Mouse (Mus musculus) liver, postnatal 0 days (tissue): ENCODE measurements around the gene Eapp. TPM values are rescaled to one million over a fixed set of nuclear protein-coding genes. Genes with fewer than 3 reads are reported as not detected.

Experiments
- ATAC-seq: fragments of 200-750 bp; cut with Nextera tagmentation; 2 replicates; pipeline ENCODE4 v1.8.0; 2017; ENCODE audit warnings: mild to moderate bottlenecking, moderate library complexity
- DNase-seq: peaks from one replicate; pipeline ENCODE4 v3.0.0-alpha.2; 2016
- H3K27ac ChIP-seq: fragments of 300-500 bp; sonication (generic); 2 replicates; pipeline ENCODE4 v1.5.1; 2014; ENCODE audit warnings: antibody characterized with exemption, moderate library complexity, mild to moderate bottlenecking, low read depth
- H3K27me3 ChIP-seq: fragments of 300-500 bp; sonication (generic); 2 replicates; pipeline ENCODE4 v1.6.1; 2014; ENCODE audit warnings: low read length, control low read depth, mixed read lengths; ENCODE audit not compliant: insufficient read depth
- H3K36me3 ChIP-seq: fragments of 300-500 bp; sonication (generic); replicated peaks from 2 replicates; pipeline ENCODE4 v1.6.1; 2014; ENCODE audit warnings: mild to moderate bottlenecking, control low read depth, low read length, moderate library complexity, mixed read lengths; ENCODE audit not compliant: insufficient read depth
- H3K4me1 ChIP-seq: fragments of 300-500 bp; sonication (generic); 2 replicates; pipeline ENCODE4 v1.6.1; 2014; ENCODE audit warnings: antibody characterized with exemption, mild to moderate bottlenecking, control low read depth; ENCODE audit not compliant: insufficient read depth
- H3K4me2 ChIP-seq: fragments of 300-500 bp; sonication (generic); 2 replicates; pipeline ENCODE4 v1.6.1; 2014; ENCODE audit warnings: low read depth, mild to moderate bottlenecking, low read length, moderate library complexity, mixed read lengths
- H3K4me3 ChIP-seq: fragments of 300-500 bp; sonication (generic); 2 replicates; pipeline ENCODE4 v1.5.1; 2014; ENCODE audit warnings: low read depth, low read length
- H3K9ac ChIP-seq: fragments of 300-500 bp; sonication (generic); replicated peaks from 2 replicates; pipeline ENCODE4 v1.6.1; 2014; ENCODE audit warnings: mild to moderate bottlenecking, moderate library complexity
- H3K9me3 ChIP-seq: fragments of 300-500 bp; sonication (generic); 2 replicates; pipeline ENCODE4 v1.6.1; 2016; ENCODE audit warnings: mild to moderate bottlenecking, control low read depth, low read length, mixed read lengths
- CTCF ChIP-seq: sonication (generic); IDR thresholded peaks from 2 replicates; pipeline ENCODE4 v1.5.1; 2016; ENCODE audit warnings: antibody characterized with exemption, low read depth
- EP300 ChIP-seq: IDR thresholded peaks from 2 replicates; pipeline ENCODE4 v1.6.1; 2016; ENCODE audit warnings: antibody characterized with exemption, low read depth, mild to moderate bottlenecking
- WGBS: fragments of 180-500 bp; shearing (Covaris S2); extraction: QIAGEN DNeasy Blood & Tissue Kit; methylation state at CpG from one replicate; pipeline ENCODE4 v1.1.7; 2014; ENCODE audit not compliant: insufficient replicate concordance; 5-methylcytosine and 5-hydroxymethylcytosine counted together
- polyA plus RNA-seq: library from polyadenylated mRNA; unstranded; fragments of >200 nt; fragmentation: Nextera tagmentation; extraction: Ambion mirVana; gene quantifications from 2 replicates; pipeline ENCODE4 v1.2.1, GENCODE M21; 2015

The Eapp gene
- polyA plus RNA-seq, 1 experiment from 2014 or later, result 44.2 TPM

- H3K4me1 ChIP-seq, result peaks cover 37% of the 10 kb centered on the region
- WGBS, result 62% methylated on average over 2 of the region's 2 CpGs
- no peak overlapping the region for H3K4me3 ChIP-seq
- ATAC-seq, result no peak
- 0 out of 2 replicates have a peak overlapping the region, but pooled peaks have one; percentile 84 for H3K9ac ChIP-seq
- peak overlapping the region; percentile 90; the same call in 1 of the 2 replicates for H3K27ac ChIP-seq
- H3K9me3 ChIP-seq, result no peaks in the 10 kb centered on the region
- TF ChIP-seq CTCF, result no peak
- no peak for TF ChIP-seq EP300
- no peak for DNase-seq
- no peaks in the 10 kb centered on the region for H3K27me3 ChIP-seq
- no peaks in the 10 kb centered on the region for H3K36me3 ChIP-seq
- peak overlapping the region; percentile 82 for H3K4me2 ChIP-seq
Measured at GRCm38 (mm10) chr12:54657226-54657625, 38.5 kb downstream of the Eapp start.

- peak within 1 kb of the TSS; percentile 72 for H3K4me3 ChIP-seq
- H3K36me3 ChIP-seq, result no peaks in the 10 kb centered on the region
- peak; percentile 99 for ATAC-seq
- H3K4me1 ChIP-seq, result peaks cover 42% of the 10 kb centered on the region
- TF ChIP-seq CTCF, result peak; percentile 28
- no peak for TF ChIP-seq EP300
- no peaks in the 10 kb centered on the region for H3K27me3 ChIP-seq
- peak within 1 kb of the TSS; percentile 84 for H3K9ac ChIP-seq
- H3K4me2 ChIP-seq, result peak within 1 kb of the TSS; percentile 82
- peak within 1 kb of the TSS; percentile 90 for H3K27ac ChIP-seq
- peak; percentile 98 for DNase-seq
- 10% methylated on average over 43 of the region's 53 CpGs for WGBS
- no peaks in the 10 kb centered on the region for H3K9me3 ChIP-seq
Measured at GRCm38 (mm10) chr12:54656396-54657171, 39.1 kb downstream of the Eapp start, which contains the start of gene Sptssa. TSS of gene Sptssa (minus strand) at chr12:54656573.

- H3K27me3 ChIP-seq, result no peaks in the 10 kb centered on the region
- peaks cover 42% of the 10 kb centered on the region for H3K4me1 ChIP-seq
- peak overlapping the region; percentile 84 for H3K9ac ChIP-seq
- 1% methylated on average over 22 of the region's 22 CpGs for WGBS
- no peaks in the 10 kb centered on the region for H3K9me3 ChIP-seq
- H3K27ac ChIP-seq, result peak overlapping the region; percentile 90
- TF ChIP-seq CTCF (no peak), EP300 (no peak)
- no peaks in the 10 kb centered on the region; the same call in 1 of the 2 replicates for H3K36me3 ChIP-seq
- ATAC-seq (peak; percentile 46; the same call in 1 of the 2 replicates), DNase-seq (no peak)
- peak overlapping the region; percentile 82 for H3K4me2 ChIP-seq
- peak overlapping the region; percentile 72 for H3K4me3 ChIP-seq
Measured at GRCm38 (mm10) chr12:54656039-54656395, 39.7 kb downstream of the Eapp start.

- Histone ChIP-seq H3K4me2 (peak overlapping the region; percentile 82), H3K36me3 (no peaks in the 10 kb centered on the region; the same call in 1 of the 2 replicates), H3K27ac (peak overlapping the region; percentile 90), H3K9me3 (no peaks in the 10 kb centered on the region), H3K27me3 (no peaks in the 10 kb centered on the region), H3K9ac (peak overlapping the region; percentile 84), H3K4me3 (peak overlapping the region; percentile 72), H3K4me1 (peaks cover 42% of the 10 kb centered on the region)
- ATAC-seq (no peak), DNase-seq (no peak)
- TF ChIP-seq CTCF (no peak), EP300 (no peak)
- WGBS, result 13% methylated on average over 16 of the region's 16 CpGs
Measured at GRCm38 (mm10) chr12:54655292-54656038, 40.2 kb downstream of the Eapp start.

- Histone ChIP-seq H3K4me3 (peak overlapping the region; percentile 72), H3K27ac (peak overlapping the region; percentile 90; the same call in 1 of the 2 replicates), H3K36me3 (no peaks in the 10 kb centered on the region; the same call in 1 of the 2 replicates), H3K27me3 (no peaks in the 10 kb centered on the region), H3K4me2 (peak overlapping the region; percentile 82), H3K4me1 (peaks cover 42% of the 10 kb centered on the region), H3K9me3 (no peaks in the 10 kb centered on the region), H3K9ac (peak overlapping the region; percentile 35)
- no peak for DNase-seq
- TF ChIP-seq EP300, result no peak
- no peak for TF ChIP-seq CTCF
- no peak for ATAC-seq
- 47% methylated on average over 1 of the region's 1 CpGs for WGBS
Measured at GRCm38 (mm10) chr12:54654741-54655140, 41.0 kb downstream of the Eapp start.

GRCm38 (mm10) chr12:54654141-54654540 is 41.6 kb downstream of the Eapp start:
- ATAC-seq (no peak), DNase-seq (peak; percentile 40)
- H3K9me3 ChIP-seq, result no peaks in the 10 kb centered on the region
- H3K4me3 ChIP-seq, result peak overlapping the region; percentile 72
- H3K4me2 ChIP-seq, result peak overlapping the region; percentile 82
- peaks cover 42% of the 10 kb centered on the region for H3K4me1 ChIP-seq
- peak overlapping the region; percentile 35 for H3K9ac ChIP-seq
- H3K27me3 ChIP-seq, result no peaks in the 10 kb centered on the region
- TF ChIP-seq EP300 (no peak), CTCF (no peak)
- H3K27ac ChIP-seq, result peak overlapping the region; percentile 90
- no peaks in the 10 kb centered on the region; the same call in 1 of the 2 replicates for H3K36me3 ChIP-seq
- 12% methylated on average over 4 of the region's 4 CpGs for whole genome bisulfite sequencing
